Mouse (Mus musculus): ENCODE data around the gene Ccdc47. TPM values are rescaled to one million over a fixed set of nuclear protein-coding genes. Genes with fewer than 3 reads are reported as not detected.

The Ccdc47 gene
- polyA plus RNA-seq, 1 experiment = 119 TPM

DNA sequence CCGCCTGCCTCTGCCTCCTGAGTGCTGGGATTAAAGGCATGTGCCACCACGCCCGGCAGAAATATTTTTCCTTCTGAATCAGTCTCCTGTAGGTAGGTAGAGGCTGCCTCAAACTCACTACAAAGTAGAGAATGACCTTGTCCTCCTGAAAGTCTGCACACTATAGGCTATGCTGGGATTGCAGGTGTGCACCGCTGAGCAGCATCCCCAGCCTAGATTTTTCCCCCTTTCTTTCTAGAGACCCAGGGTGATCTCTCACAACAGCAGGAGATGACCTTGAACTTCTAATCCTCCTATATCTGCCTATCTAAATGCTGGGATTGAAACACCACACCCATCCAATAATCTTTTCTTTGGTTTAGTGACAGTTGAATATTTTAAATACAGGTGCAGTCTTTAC is 28.8 kb downstream of the Ccdc47 start:
- H3K9ac ChIP-seq (ENCODE audit: low read depth, poor library complexity, severe bottlenecking) = no peak overlapping the region
- H3K27ac ChIP-seq (ENCODE audit: insufficient read depth, low read length) = peak overlapping the region; percentile 63
- H3K9me3 ChIP-seq (replicated peaks; ENCODE audit: control insufficient read depth, insufficient read depth, low read length, poor library complexity, severe bottlenecking) = no peaks in the 10 kb centered on the region
- TF ChIP-seq CTCF (IDR thresholded peaks at IDR 0.05; ENCODE audit: low read depth, low read length) (no peak), POLR2A (IDR thresholded peaks at IDR 0.05; ENCODE audit: insufficient read depth, low read length) (no peak), EP300 (IDR thresholded peaks at IDR 0.05; ENCODE audit: insufficient read depth, low read depth, low read length) (no peak)
- no peaks in the 10 kb centered on the region for H3K4me1 ChIP-seq (ENCODE audit: control insufficient read depth, insufficient read depth, low read length)
- peaks cover 5% of the 10 kb centered on the region; the same call in 1 of the 2 replicates for H3K36me3 ChIP-seq (ENCODE audit: control insufficient read depth, insufficient read depth, low read length, poor library complexity, severe bottlenecking)
- H3K27me3 ChIP-seq (ENCODE audit: control insufficient read depth, insufficient read depth, low read length, poor library complexity, severe bottlenecking) = no peaks in the 10 kb centered on the region
- H3K4me3 ChIP-seq (ENCODE audit: low read depth, low read length) = no peak overlapping the region

DNA sequence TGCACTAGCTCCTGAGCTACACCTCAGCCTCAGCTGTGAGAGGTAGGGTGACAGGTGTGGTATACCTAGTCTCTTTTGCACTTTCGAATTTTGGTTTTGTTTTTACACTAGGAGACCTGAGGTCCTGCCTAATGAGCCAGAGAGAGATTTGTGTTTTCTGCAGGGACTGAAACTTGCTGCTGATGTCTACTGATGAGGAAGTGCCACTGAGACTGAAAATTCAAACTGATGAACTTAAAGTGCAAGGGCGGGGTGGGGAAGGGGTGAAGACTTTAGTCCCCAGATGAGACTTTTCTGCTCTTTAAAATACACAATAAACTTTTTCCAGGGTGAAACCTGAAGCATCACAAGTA is 35.7 kb downstream of the Ccdc47 start:
- no peak overlapping the region for H3K4me3 ChIP-seq (ENCODE audit: low read depth, low read length)
- no peaks in the 10 kb centered on the region for H3K9me3 ChIP-seq (replicated peaks; ENCODE audit: control insufficient read depth, insufficient read depth, low read length, poor library complexity, severe bottlenecking)
- no peaks in the 10 kb centered on the region for H3K4me1 ChIP-seq (ENCODE audit: control insufficient read depth, insufficient read depth, low read length)
- H3K27me3 ChIP-seq (ENCODE audit: control insufficient read depth, insufficient read depth, low read length, poor library complexity, severe bottlenecking) = no peaks in the 10 kb centered on the region
- no peak overlapping the region for H3K9ac ChIP-seq (ENCODE audit: low read depth, poor library complexity, severe bottlenecking)
- TF ChIP-seq CTCF (IDR thresholded peaks at IDR 0.05; ENCODE audit: low read depth, low read length) (no peak), EP300 (IDR thresholded peaks at IDR 0.05; ENCODE audit: insufficient read depth, low read depth, low read length) (no peak), POLR2A (IDR thresholded peaks at IDR 0.05; ENCODE audit: insufficient read depth, low read length) (no peak)
- no peak overlapping the region for H3K27ac ChIP-seq (ENCODE audit: insufficient read depth, low read length)
- H3K36me3 ChIP-seq (ENCODE audit: control insufficient read depth, insufficient read depth, low read length, poor library complexity, severe bottlenecking) = peaks cover 5% of the 10 kb centered on the region; the same call in 1 of the 2 replicates

- Histone ChIP-seq H3K36me3 (ENCODE audit: control insufficient read depth, insufficient read depth, low read length, poor library complexity, severe bottlenecking) (peaks cover 5% of the 10 kb centered on the region; the same call in 1 of the 2 replicates), H3K9ac (ENCODE audit: low read depth, poor library complexity, severe bottlenecking) (no peak overlapping the region), H3K27ac (ENCODE audit: insufficient read depth, low read length) (no peak overlapping the region), H3K4me3 (ENCODE audit: low read depth, low read length) (no peak overlapping the region), H3K27me3 (ENCODE audit: control insufficient read depth, insufficient read depth, low read length, poor library complexity, severe bottlenecking) (no peaks in the 10 kb centered on the region), H3K9me3 (replicated peaks; ENCODE audit: control insufficient read depth, insufficient read depth, low read length, poor library complexity, severe bottlenecking) (no peaks in the 10 kb centered on the region), H3K4me1 (ENCODE audit: control insufficient read depth, insufficient read depth, low read length) (no peaks in the 10 kb centered on the region)
- TF ChIP-seq EP300 (IDR thresholded peaks at IDR 0.05; ENCODE audit: insufficient read depth, low read depth, low read length) (no peak), POLR2A (IDR thresholded peaks at IDR 0.05; ENCODE audit: insufficient read depth, low read length) (no peak), CTCF (IDR thresholded peaks at IDR 0.05; ENCODE audit: low read depth, low read length) (no peak)
Measured at GRCm38 (mm10) chr11:106179711-106180448, 36.3 kb downstream of the Ccdc47 start.

DNA sequence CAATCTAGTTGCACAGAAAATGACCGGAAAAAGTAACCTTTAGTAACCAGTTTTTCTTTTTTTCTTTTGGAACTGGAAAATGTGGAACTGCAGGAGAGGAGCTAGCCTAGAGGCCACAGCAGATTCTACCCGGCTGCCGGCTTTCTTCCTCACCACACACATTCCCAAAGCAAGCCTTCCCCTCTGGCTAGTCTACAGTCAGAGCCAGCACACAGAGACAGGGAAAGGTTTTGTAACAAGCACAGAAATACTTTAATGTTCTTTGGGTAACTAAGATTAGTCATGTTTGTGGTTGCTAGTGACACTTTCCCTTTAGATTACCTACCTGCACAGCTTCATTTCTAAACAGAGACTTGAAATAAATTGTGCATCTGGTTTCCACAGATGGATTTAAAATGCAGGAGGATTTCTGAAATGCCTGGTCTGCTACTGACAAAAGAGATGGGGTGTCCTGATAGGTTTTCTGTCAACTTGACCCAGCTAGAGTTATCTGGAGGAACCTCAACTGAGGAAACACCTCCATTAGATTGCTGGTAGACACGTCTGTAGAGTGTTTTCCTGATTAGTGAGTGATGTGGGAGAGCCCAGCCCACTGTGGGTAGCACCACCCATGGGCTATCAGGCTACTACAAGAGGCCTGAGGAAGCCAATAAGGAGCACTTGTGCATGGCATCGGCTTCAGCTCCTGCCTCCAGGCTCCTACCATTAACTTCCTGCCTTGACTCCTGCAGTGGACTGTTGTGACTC is 37.9 kb downstream of the Ccdc47 start:
- no peaks in the 10 kb centered on the region for H3K27me3 ChIP-seq (ENCODE audit: control insufficient read depth, insufficient read depth, low read length, poor library complexity, severe bottlenecking)
- no peak overlapping the region for H3K27ac ChIP-seq (ENCODE audit: insufficient read depth, low read length)
- TF ChIP-seq POLR2A (IDR thresholded peaks at IDR 0.05; ENCODE audit: insufficient read depth, low read length) (no peak), EP300 (IDR thresholded peaks at IDR 0.05; ENCODE audit: insufficient read depth, low read depth, low read length) (no peak), CTCF (IDR thresholded peaks at IDR 0.05; ENCODE audit: low read depth, low read length) (no peak)
- no peaks in the 10 kb centered on the region; the same call in 1 of the 2 replicates for H3K36me3 ChIP-seq (ENCODE audit: control insufficient read depth, insufficient read depth, low read length, poor library complexity, severe bottlenecking)
- no peak overlapping the region for H3K4me3 ChIP-seq (ENCODE audit: low read depth, low read length)
- no peaks in the 10 kb centered on the region for H3K9me3 ChIP-seq (replicated peaks; ENCODE audit: control insufficient read depth, insufficient read depth, low read length, poor library complexity, severe bottlenecking)
- no peak overlapping the region for H3K9ac ChIP-seq (ENCODE audit: low read depth, poor library complexity, severe bottlenecking)
- H3K4me1 ChIP-seq (ENCODE audit: control insufficient read depth, insufficient read depth, low read length) = no peaks in the 10 kb centered on the region

DNA sequence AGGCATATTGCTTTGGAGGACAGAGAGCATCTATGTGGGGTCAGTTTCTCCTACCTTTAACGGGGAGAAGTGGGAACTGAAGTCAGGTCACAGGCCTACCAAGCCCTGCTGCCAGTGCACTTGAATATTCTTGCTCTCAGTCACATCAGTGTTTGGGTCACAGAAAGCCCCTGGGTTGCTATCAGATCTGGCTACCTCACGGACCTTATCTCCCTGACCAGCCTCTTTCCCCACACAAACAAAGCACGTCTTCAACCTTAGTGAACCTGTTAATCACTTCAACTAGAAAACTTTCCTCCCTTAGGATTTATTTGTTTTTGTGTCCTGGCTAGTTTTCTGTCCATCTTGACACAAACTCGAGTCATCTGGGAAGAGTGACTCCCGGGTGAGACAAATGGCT is 39.8 kb downstream of the Ccdc47 start:
- TF ChIP-seq CTCF (IDR thresholded peaks at IDR 0.05; ENCODE audit: low read depth, low read length) (no peak), POLR2A (IDR thresholded peaks at IDR 0.05; ENCODE audit: insufficient read depth, low read length) (no peak), EP300 (IDR thresholded peaks at IDR 0.05; ENCODE audit: insufficient read depth, low read depth, low read length) (no peak)
- H3K4me3 ChIP-seq (ENCODE audit: low read depth, low read length) = no peak overlapping the region

DNA sequence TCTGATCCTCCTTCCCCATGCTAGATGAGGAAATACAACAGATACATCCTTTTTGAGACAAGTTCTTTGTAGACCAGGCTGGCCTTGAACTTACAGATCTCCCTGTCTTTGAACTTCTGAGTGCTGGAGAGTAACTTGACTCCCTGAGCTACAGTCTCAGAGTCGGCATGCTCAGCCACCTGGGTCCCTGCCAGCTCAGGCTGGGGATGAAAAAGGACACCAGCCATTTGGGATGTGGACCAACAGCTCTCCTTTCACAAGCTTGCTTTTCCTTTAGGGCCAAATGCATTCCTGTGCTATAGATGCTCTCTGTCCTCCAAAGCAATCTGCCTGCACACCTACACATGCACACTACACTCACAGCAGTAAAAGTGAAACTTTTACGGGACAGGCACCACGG is 41.1 kb downstream of the Ccdc47 start:
- Histone ChIP-seq H3K4me3 (ENCODE audit: low read depth, low read length) (no peak overlapping the region), H3K27me3 (ENCODE audit: control insufficient read depth, insufficient read depth, low read length, poor library complexity, severe bottlenecking) (no peaks in the 10 kb centered on the region), H3K27ac (ENCODE audit: insufficient read depth, low read length) (no peak overlapping the region), H3K4me1 (ENCODE audit: control insufficient read depth, insufficient read depth, low read length) (no peaks in the 10 kb centered on the region), H3K9ac (ENCODE audit: low read depth, poor library complexity, severe bottlenecking) (no peak overlapping the region), H3K9me3 (replicated peaks; ENCODE audit: control insufficient read depth, insufficient read depth, low read length, poor library complexity, severe bottlenecking) (no peaks in the 10 kb centered on the region), H3K36me3 (ENCODE audit: control insufficient read depth, insufficient read depth, low read length, poor library complexity, severe bottlenecking) (0 out of 2 replicates have a peak, but pooled peaks cover 2% of the 10 kb centered on the region)
- no peak for TF ChIP-seq POLR2A (IDR thresholded peaks at IDR 0.05; ENCODE audit: insufficient read depth, low read length)
- no peak for TF ChIP-seq EP300 (IDR thresholded peaks at IDR 0.05; ENCODE audit: insufficient read depth, low read depth, low read length)
- no peak for TF ChIP-seq CTCF (IDR thresholded peaks at IDR 0.05; ENCODE audit: low read depth, low read length)

More for the DNA sequence above, 39.8 kb downstream of the Ccdc47 start:
- Histone ChIP-seq H3K36me3 (ENCODE audit: control insufficient read depth, insufficient read depth, low read length, poor library complexity, severe bottlenecking) (no peaks in the 10 kb centered on the region), H3K9ac (ENCODE audit: low read depth, poor library complexity, severe bottlenecking) (no peak overlapping the region), H3K4me1 (ENCODE audit: control insufficient read depth, insufficient read depth, low read length) (no peaks in the 10 kb centered on the region), H3K9me3 (replicated peaks; ENCODE audit: control insufficient read depth, insufficient read depth, low read length, poor library complexity, severe bottlenecking) (no peaks in the 10 kb centered on the region), H3K27ac (ENCODE audit: insufficient read depth, low read length) (no peak overlapping the region), H3K27me3 (ENCODE audit: control insufficient read depth, insufficient read depth, low read length, poor library complexity, severe bottlenecking) (no peaks in the 10 kb centered on the region)
